Mouse (Mus musculus): Measurements from ENCODE around the gene Gemin4. TPM values are rescaled to one million over a fixed set of nuclear protein-coding genes. Genes with fewer than 3 reads are reported as not detected.

Gemin4 gene
- total RNA-seq, 2 experiments from 2014 or later = 6.5 to 8.2 TPM

Other genes with a start within 250 kb of the Gemin4 start
- gene 1700016K19Rik, start 217.8 kb downstream of the Gemin4 start, total RNA-seq (2021) = 1 to 10 TPM; 1.8 to 2.3 TPM
- gene Rflnb, start 189.9 kb downstream of the Gemin4 start, total RNA-seq (2021) = 10 to 100 TPM in 1 of 2 experiments, 1 to 10 TPM in 1; 7.9 to 10.2 TPM
- gene Vps53, start 38.0 kb downstream of the Gemin4 start, total RNA-seq (2021) = 10 to 100 TPM; 92.2 to 99.8 TPM
- 10 to 100 TPM; 18.4 to 20.9 TPM for gene Fam57a, start 38.0 kb downstream of the Gemin4 start, total RNA-seq (2021)
- gene Dbil5, start 56 bp downstream of the Gemin4 start, total RNA-seq (2021) = 1 to 10 TPM in 1 of 2 experiments, under 1 TPM in 1; 0.65 to 1.2 TPM
- gene Mrm3, start 26.1 kb upstream of the Gemin4 start, total RNA-seq (2021) = 10 to 100 TPM; 16.8 to 17.4 TPM
- 10 to 100 TPM; 51.6 to 59.4 TPM for gene Glod4, start 26.1 kb upstream of the Gemin4 start, total RNA-seq (2021)
- 10 to 100 TPM in 1 of 2 experiments, 1 to 10 TPM in 1; 9.5 to 11.6 TPM for gene Nxn, start 181.5 kb upstream of the Gemin4 start, total RNA-seq (2021)
- gene Timm22, start 189.3 kb upstream of the Gemin4 start, total RNA-seq (2021) = 10 to 100 TPM; 32.7 to 33.6 TPM

Data from layer of hippocampus, postnatal 36 days (tissue).